Mouse (Mus musculus): ENCODE measurements around the gene Cab39l.

GRCm38 (mm10) chr14:59626711-59627110, 185.9 kb downstream of the Cab39l start:
- TF ChIP-seq CTCF (IDR thresholded peaks at IDR 0.05; ENCODE audit: control insufficient read depth, insufficient read depth, insufficient replicate concordance, low read depth, low read length) = no peak
- no peak for TF ChIP-seq POLR2A (IDR thresholded peaks at IDR 0.05; ENCODE audit: control insufficient read depth, low read depth, low read length)

Data from testis, adult 2 months (tissue).